12 mouse cellular contexts compared by ENCODE assay signal in the genomic region with DNA sequence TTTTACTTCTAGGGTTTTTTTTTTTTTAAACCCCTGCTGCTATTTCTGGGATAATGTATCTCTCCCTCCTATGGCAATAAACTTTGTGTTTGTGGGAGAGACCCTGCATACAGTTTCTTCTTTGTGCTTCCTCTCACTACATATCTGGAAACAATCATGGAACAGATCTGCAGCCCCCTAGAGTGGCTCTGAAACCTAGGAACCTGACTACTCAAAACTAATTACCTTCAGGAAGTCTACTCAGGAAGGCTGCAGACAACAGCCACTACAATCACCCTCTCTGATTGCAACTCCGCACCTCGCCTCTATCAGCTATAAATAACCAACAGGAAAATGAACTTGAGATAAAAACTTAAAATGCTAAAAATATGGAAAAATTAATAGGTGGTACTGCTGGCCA. TPM values are rescaled to one million over a fixed set of nuclear protein-coding genes. Genes with fewer than 3 reads are reported as not detected.
DNase-seq lines count a peak whose midpoint lies in the region; ATAC-seq and TF ChIP-seq lines count a peak whose summit lies in the region.
"Had no signal": no experiment of that assay in that cellular context is flagged by ENCODE, and none has a peak within 500 bp of the region (broad histone marks: within the 10 kb centered on the region; RNA-seq: fewer than 3 reads in every experiment).

No protein-coding gene starts in this region.

- WGBS in heart, adult 2 months, result 16% methylated on average over 2 of the region's 2 CpGs
- WGBS in heart, postnatal 0 days, result 3% methylated on average over 2 of the region's 2 CpGs
- 31% methylated on average over 2 of the region's 2 CpGs for WGBS in macrophage (ENCODE audit: missing documents)

- intact Hi-C loops in heart, adult 2 months (cut with DNase I), result loop anchor here (1.0 kb wide), 1 partner anchor 31 kb away; no protein-coding TSS in a partner anchor
- intact Hi-C loops in heart, postnatal 36 days (cut with DNase I), result loop anchor here (1.0 to 2.0 kb wide), 3 partner anchors 14 to 33 kb away; no protein-coding TSS in a partner anchor

- no peak for TF ChIP-seq CTCF in heart, adult 2 months (IDR thresholded peaks at IDR 0.05)
- no peak for TF ChIP-seq CTCF in heart, postnatal 0 days (IDR thresholded peaks at IDR 0.05; ENCODE audit: low read depth)

- peaks cover 4% of the 10 kb centered on the region for H3K36me3 ChIP-seq in heart, adult 2 months (ENCODE audit: control insufficient read depth, insufficient read depth, low read length)
- H3K36me3 ChIP-seq in heart, postnatal 0 days (replicated peaks; ENCODE audit: control insufficient read depth, insufficient read depth, low read length), result no peaks in the 10 kb centered on the region
- H3K36me3 ChIP-seq in macrophage (ENCODE audit: inconsistent target), result no peaks in the 10 kb centered on the region

- H3K27ac ChIP-seq in heart, adult 2 months, result peak overlapping the region; percentile 97
- peak overlapping the region; percentile 79; the same call in 1 of the 2 replicates for H3K27ac ChIP-seq in brown adipose tissue, adult 24 weeks (replicated peaks; ENCODE audit: low read depth, low read length)
- peak overlapping the region; percentile 94 for H3K27ac ChIP-seq in heart, postnatal 0 days (ENCODE audit: low read depth)
- peak overlapping the region; percentile 82 for H3K27ac ChIP-seq in macrophage

- ATAC-seq in heart, postnatal 0 days (ENCODE audit: insufficient read depth, low read depth), result no peak
- ATAC-seq: activated CD4-positive, CD25-positive, alpha-beta regulatory T cell, adult 4 months had no signal

- DNase-seq in heart, adult 2 months, result no peak
- DNase-seq in heart, postnatal 36 days, result no peak
- DNase-seq in heart, postnatal 0 days (ENCODE audit: low spot score), result no peak
- DNase-seq in thymus, postnatal 14 days, result no peak
- DNase-seq in gastrocnemius, adult 8-10 months (ENCODE audit: low spot score in 2 of 2), result no peak
- DNase-seq in gastrocnemius, postnatal 10 days, result no peak
- DNase-seq: B cell, adult 2 months; retina, postnatal 1 day had no signal

- H3K9me3 ChIP-seq in heart, postnatal 0 days (replicated peaks; ENCODE audit: control insufficient read depth, low read length), result no peaks in the 10 kb centered on the region

- H3K4me3 ChIP-seq in heart, adult 2 months, result peak overlapping the region; percentile 92
- peak overlapping the region; percentile 44 for H3K4me3 ChIP-seq in brown adipose tissue, adult 24 weeks (ENCODE audit: insufficient read depth, low read depth, low read length)
- H3K4me3 ChIP-seq in heart, postnatal 0 days (ENCODE audit: low read depth, low read length), result peak overlapping the region; percentile 74
- peak overlapping the region; percentile 96 for H3K4me3 ChIP-seq in macrophage (ENCODE audit: inconsistent target)

- TF ChIP-seq EP300 in heart, adult 2 months (IDR thresholded peaks at IDR 0.05; ENCODE audit: insufficient read depth, low read depth, low read length), result no peak
- no peak for TF ChIP-seq EP300 in heart, postnatal 0 days (IDR thresholded peaks at IDR 0.05; ENCODE audit: low read depth)

- no peaks in the 10 kb centered on the region for H3K27me3 ChIP-seq in heart, adult 2 months (ENCODE audit: control insufficient read depth, insufficient read depth, low read length)
- no peaks in the 10 kb centered on the region for H3K27me3 ChIP-seq in heart, postnatal 0 days (ENCODE audit: control insufficient read depth, insufficient read depth, low read length)

- H3K4me2 ChIP-seq in heart, postnatal 0 days (ENCODE audit: low read depth, low read length), result peak overlapping the region; percentile 83

- no peak overlapping the region for H3K9ac ChIP-seq in heart, adult 2 months (ENCODE audit: low read depth, low read length)
- H3K9ac ChIP-seq in heart, postnatal 0 days (replicated peaks; ENCODE audit: low read depth, low read length), result peak overlapping the region; percentile 87; the same call in 1 of the 2 replicates

- H3K79me2 ChIP-seq in heart, adult 2 months (replicated peaks; ENCODE audit: control insufficient read depth, insufficient read depth, low read length), result peaks cover 6% of the 10 kb centered on the region
- peaks cover 62% of the 10 kb centered on the region for H3K79me2 ChIP-seq in macrophage (ENCODE audit: inconsistent target)

- H3K4me1 ChIP-seq in heart, adult 2 months (ENCODE audit: control insufficient read depth, insufficient read depth, low read length), result peaks cover 19% of the 10 kb centered on the region
- peaks cover 26% of the 10 kb centered on the region for H3K4me1 ChIP-seq in brown adipose tissue, adult 24 weeks (ENCODE audit: control insufficient read depth, insufficient read depth, insufficient read length, low read length)
- H3K4me1 ChIP-seq in heart, postnatal 0 days (ENCODE audit: control insufficient read depth, insufficient read depth), result peaks cover 57% of the 10 kb centered on the region

- peak; percentile 11; the same call in 1 of the 2 replicates for TF ChIP-seq POLR2A in heart, adult 2 months (IDR thresholded peaks at IDR 0.05; ENCODE audit: insufficient read depth, low read depth, low read length)

RNA-seq across cellular contexts. Expression of a gene that starts 1.8 kb away (rescaled TPM):
- total RNA-seq in heart, adult 2 months (2021), result 10 to 100 TPM; 15.3 to 20.9 TPM
- polyA plus RNA-seq in heart, adult 2 months (2012; rRNA removed), result 3.9 and 4.1 TPM in 2 replicates
- total RNA-seq in heart, postnatal 36 days (2021), result 10 to 100 TPM; 18.9 to 19.6 TPM
- polyA plus RNA-seq in brown adipose tissue, adult 24 weeks (2012; ENCODE audit: insufficient read depth, insufficient read length, missing spikeins), result 6.3 and 10.6 TPM in 2 replicates
- total RNA-seq in heart, postnatal 0 days (2014; rRNA removed; ENCODE audit: low replicate concordance), result 8.9 and 15.0 TPM in 2 replicates
- polyA plus RNA-seq in heart, postnatal 0 days (2015; fragmentation: Nextera tagmentation; extraction: Ambion mirVana), result 12.6 and 13.5 TPM in 2 replicates
- total RNA-seq in macrophage (2018; cell fraction: chromatin; rRNA removed), result 10 to 100 TPM; 19.6 to 88.4 (median 53.1) TPM
- total RNA-seq in macrophage (2018; cell fraction: cytosol; rRNA removed), result 10 to 100 TPM; 38.4 to 91.1 (median 57.9) TPM
- total RNA-seq in macrophage (2018; cell fraction: nucleus; rRNA removed), result 100 to 1,000 TPM in 1 of 26 experiments, 10 to 100 TPM in 25; 33.0 to 102 (median 46.7) TPM
- polyA plus RNA-seq in macrophage (2018), result 54.1 to 88.6 TPM (median 71.3 TPM) in 3 replicates
- total RNA-seq in gastrocnemius, adult 8-10 months (2022), result 1 to 10 TPM; 2.7 to 5.5 (median 4.0) TPM
- 10 to 100 TPM; 13.5 to 13.9 TPM for total RNA-seq in gastrocnemius, postnatal 10 days (2021)
- polyA plus RNA-seq: activated CD4-positive, CD25-positive, alpha-beta regulatory T cell, adult 4 months had no signal

RNA-seq across cellular contexts. Expression of a gene that starts 15.5 kb away (rescaled TPM):
- total RNA-seq in heart, adult 2 months (2021), result not detected
- polyA plus RNA-seq in heart, adult 2 months (2012; rRNA removed), result not detected in 2 replicates
- total RNA-seq in heart, postnatal 36 days (2021), result not detected
- not detected in 2 replicates for polyA plus RNA-seq in brown adipose tissue, adult 24 weeks (2012; ENCODE audit: insufficient read depth, insufficient read length, missing spikeins)
- total RNA-seq in heart, postnatal 0 days (2014; rRNA removed; ENCODE audit: low replicate concordance), result not detected in 2 replicates
- polyA plus RNA-seq in heart, postnatal 0 days (2015; fragmentation: Nextera tagmentation; extraction: Ambion mirVana), result not detected in 2 replicates
- total RNA-seq in macrophage (2018; cell fraction: chromatin; rRNA removed), result not detected
- total RNA-seq in macrophage (2018; cell fraction: cytosol; rRNA removed), result not detected
- under 1 TPM in 1 of 26 experiments, not detected in 25; 0.97 TPM for total RNA-seq in macrophage (2018; cell fraction: nucleus; rRNA removed)
- not detected in 3 replicates for polyA plus RNA-seq in macrophage (2018)
- total RNA-seq in gastrocnemius, adult 8-10 months (2022), result not detected
- total RNA-seq in gastrocnemius, postnatal 10 days (2021), result not detected
- total RNA-seq: left cerebral cortex, adult 18-20 months had no signal
- polyA plus RNA-seq: activated CD4-positive, CD25-positive, alpha-beta regulatory T cell, adult 4 months had no signal

Comparison
In these comparisons a context has a peak if more than half of its experiments do, and no peak if none do; other contexts are left out.
1. H3K4me3 ChIP-seq: peak in every context shown above with its lines; median percentile 96 in macrophage; 92 in heart, adult 2 months; 74 in heart, postnatal 0 days; 44 in brown adipose tissue, adult 24 weeks.